Mouse (Mus musculus) heart, embryonic 14.5 days (tissue): ENCODE data around the gene Hsf2bp. TPM values are rescaled to one million over a fixed set of nuclear protein-coding genes. Genes with fewer than 3 reads are reported as not detected.

Experiments used
- ATAC-seq: fragments of 200-750 bp; cut with Nextera tagmentation; 2 replicates; pipeline ENCODE4 v1.8.0; 2017; ENCODE audit warnings: low read depth, moderate TSS enrichment; ENCODE audit not compliant: insufficient number of reproducible peaks, insufficient read depth, low FRiP score
- H3K27ac ChIP-seq, 2 experiments: fragments of 200-500 bp in 1 of 2; fragments of 300-500 bp in 1 of 2; sonication (generic) in 1 of 2; replicated peaks in 1 of 2; 2 replicates each; pipeline ENCODE4 v1.5.1; 2012 to 2014; ENCODE audit warnings: low read depth in 2 of 2, low read length in 2 of 2, control low read depth in 1 of 2, mild to moderate bottlenecking in 1 of 2, mixed read lengths in 1 of 2; ENCODE audit not compliant: control insufficient read depth in 1 of 2, insufficient read depth in 1 of 2
- H3K27me3 ChIP-seq: fragments of 300-500 bp; sonication (generic); 2 replicates; pipeline ENCODE4 v1.6.1; 2014; ENCODE audit warnings: mild to moderate bottlenecking, low read length, control low read depth; ENCODE audit not compliant: control insufficient read depth, insufficient read depth
- H3K36me3 ChIP-seq: fragments of 300-500 bp; sonication (generic); 2 replicates; pipeline ENCODE4 v1.6.1; 2014; ENCODE audit warnings: mild to moderate bottlenecking, control low read depth, low read length, mixed read lengths; ENCODE audit not compliant: control insufficient read depth, insufficient read depth
- H3K4me1 ChIP-seq, 2 experiments: fragments of 200-500 bp in 1 of 2; fragments of 300-500 bp in 1 of 2; sonication (generic) in 1 of 2; 2 replicates each; pipeline ENCODE4 v1.6.1; 2012 to 2014; ENCODE audit warnings: low read length in 2 of 2, control low read depth in 1 of 2, mixed read lengths in 1 of 2; ENCODE audit not compliant: control insufficient read depth in 2 of 2, insufficient read depth in 2 of 2
- H3K4me2 ChIP-seq: fragments of 300-500 bp; sonication (generic); 2 replicates; pipeline ENCODE4 v1.6.1; 2014; ENCODE audit warnings: mild to moderate bottlenecking, low read length
- H3K4me3 ChIP-seq, 2 experiments: fragments of 200-500 bp in 1 of 2; fragments of 300-500 bp in 1 of 2; sonication (generic) in 1 of 2; 2 replicates each; pipeline ENCODE4 v1.5.1; 2012 to 2014; ENCODE audit warnings: low read length in 2 of 2, mild to moderate bottlenecking in 2 of 2, control low read depth in 1 of 2, low read depth in 1 of 2, moderate library complexity in 1 of 2; ENCODE audit not compliant: control insufficient read depth in 1 of 2, insufficient read depth in 1 of 2
- H3K9ac ChIP-seq: fragments of 300-500 bp; sonication (generic); 2 replicates; pipeline ENCODE4 v1.6.1; 2014; ENCODE audit warnings: mild to moderate bottlenecking, low read length
- H3K9me3 ChIP-seq: fragments of 300-500 bp; sonication (generic); 2 replicates; pipeline ENCODE4 v1.6.1; 2016; ENCODE audit warnings: low read length, control low read depth; ENCODE audit not compliant: control insufficient read depth
- WGBS: fragments of 180-500 bp; shearing (Covaris S2); extraction: QIAGEN DNeasy Blood & Tissue Kit; methylation state at CpG from one replicate; pipeline ENCODE4 v1.1.7; 2014; 5-methylcytosine and 5-hydroxymethylcytosine counted together
- polyA plus RNA-seq: library from polyadenylated mRNA; unstranded; fragments of >200 nt; fragmentation: Nextera tagmentation; extraction: Ambion mirVana; gene quantifications from 2 replicates; pipeline ENCODE4 v1.2.1, GENCODE M21; 2014

Hsf2bp gene
- polyA plus RNA-seq, 1 experiment from 2014 or later, result 0.11 TPM

- no peaks in the 10 kb centered on the region for H3K36me3 ChIP-seq
- H3K27ac ChIP-seq, result no peak overlapping the region
- H3K4me1 ChIP-seq, result peaks cover 22 to 31% of the 10 kb centered on the region in 2 experiments
- no peak overlapping the region for H3K4me2 ChIP-seq
- no peak overlapping the region for H3K4me3 ChIP-seq
- peak; percentile 20 for ATAC-seq
- WGBS, result 53% methylated on average over 18 of the region's 18 CpGs
- no peak overlapping the region for H3K9ac ChIP-seq
- H3K9me3 ChIP-seq, result no peaks in the 10 kb centered on the region
- no peaks in the 10 kb centered on the region for H3K27me3 ChIP-seq
Measured at GRCm38 (mm10) chr17:31915756-31916460, 120.2 kb downstream of the Hsf2bp start.

DNA sequence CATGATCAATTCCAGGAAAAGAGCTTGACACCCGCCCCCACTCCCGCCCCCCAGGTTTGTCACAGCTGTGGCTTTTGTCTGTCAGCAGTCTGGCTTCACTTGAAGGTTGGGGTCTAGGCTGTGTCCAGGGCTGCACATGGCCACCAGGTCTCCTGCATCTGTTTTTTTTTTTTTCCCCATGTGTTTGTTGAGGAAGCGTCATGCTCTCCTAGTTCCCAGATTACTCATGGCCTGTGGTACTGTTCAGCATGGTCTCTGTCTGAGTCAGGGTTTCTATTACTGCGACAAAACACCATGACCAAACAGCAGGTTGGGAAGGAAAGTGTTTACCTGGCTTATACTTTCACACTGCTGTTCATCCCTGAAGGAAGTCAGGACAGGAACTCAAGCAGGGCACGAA lies 121.8 kb downstream of the Hsf2bp start:
- no peaks in the 10 kb centered on the region for H3K36me3 ChIP-seq
- no peak overlapping the region for H3K27ac ChIP-seq
- 83% methylated on average over 5 of the region's 5 CpGs for WGBS
- H3K27me3 ChIP-seq, result no peaks in the 10 kb centered on the region
- ATAC-seq, result no peak
- H3K4me1 ChIP-seq, result peaks cover 15 to 20% of the 10 kb centered on the region in 2 experiments
- no peak overlapping the region for H3K4me2 ChIP-seq
- no peak overlapping the region for H3K4me3 ChIP-seq
- no peaks in the 10 kb centered on the region for H3K9me3 ChIP-seq
- H3K9ac ChIP-seq, result no peak overlapping the region

- Histone ChIP-seq H3K9me3 (no peaks in the 10 kb centered on the region), H3K4me3 (no peak overlapping the region), H3K4me1 (peaks cover 15 to 20% of the 10 kb centered on the region in 2 experiments), H3K9ac (no peak overlapping the region), H3K27me3 (no peaks in the 10 kb centered on the region), H3K27ac (no peak overlapping the region), H3K36me3 (no peaks in the 10 kb centered on the region), H3K4me2 (no peak overlapping the region)
- no peak for ATAC-seq
- 62% methylated on average over 18 of the region's 18 CpGs for WGBS
Measured at GRCm38 (mm10) chr17:31912881-31913662, 123.1 kb downstream of the Hsf2bp start.

- Histone ChIP-seq H3K27ac (no peak overlapping the region), H3K9ac (no peak overlapping the region), H3K36me3 (no peaks in the 10 kb centered on the region), H3K4me2 (no peak overlapping the region), H3K9me3 (no peaks in the 10 kb centered on the region), H3K4me1 (peaks cover 15 to 20% of the 10 kb centered on the region in 2 experiments), H3K27me3 (no peaks in the 10 kb centered on the region), H3K4me3 (no peak overlapping the region)
- ATAC-seq, result no peak
- WGBS, result 82% methylated on average over 16 of the region's 16 CpGs
Measured at GRCm38 (mm10) chr17:31912387-31912786, 123.8 kb downstream of the Hsf2bp start.

DNA sequence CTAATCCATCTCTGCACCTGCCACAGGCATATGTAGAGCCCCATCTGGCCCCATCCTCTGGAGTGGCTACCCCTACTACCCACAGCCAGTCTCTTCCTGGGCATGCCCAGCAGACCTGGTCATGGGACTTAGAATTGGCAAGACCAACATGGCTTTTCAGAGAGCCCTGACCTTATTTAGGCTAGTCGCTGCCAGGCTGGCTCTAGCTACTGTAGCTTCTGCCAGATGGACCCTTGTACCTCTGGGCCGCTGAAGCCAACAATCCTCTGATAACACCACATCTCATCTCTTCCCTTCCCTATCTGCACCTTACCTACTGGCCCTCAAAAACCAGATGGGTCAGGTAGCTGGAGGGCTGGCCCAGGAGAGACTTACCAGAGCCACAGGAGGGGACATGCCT lies 127.2 kb downstream of the Hsf2bp start:
- Histone ChIP-seq H3K9me3 (no peaks in the 10 kb centered on the region), H3K27me3 (no peaks in the 10 kb centered on the region), H3K4me2 (no peak overlapping the region), H3K36me3 (no peaks in the 10 kb centered on the region), H3K4me3 (no peak overlapping the region), H3K9ac (no peak overlapping the region), H3K4me1 (peaks cover 6 to 19% of the 10 kb centered on the region in 2 experiments), H3K27ac (no peak overlapping the region)
- WGBS, result 89% methylated on average over 2 of the region's 2 CpGs
- no peak for ATAC-seq

DNA sequence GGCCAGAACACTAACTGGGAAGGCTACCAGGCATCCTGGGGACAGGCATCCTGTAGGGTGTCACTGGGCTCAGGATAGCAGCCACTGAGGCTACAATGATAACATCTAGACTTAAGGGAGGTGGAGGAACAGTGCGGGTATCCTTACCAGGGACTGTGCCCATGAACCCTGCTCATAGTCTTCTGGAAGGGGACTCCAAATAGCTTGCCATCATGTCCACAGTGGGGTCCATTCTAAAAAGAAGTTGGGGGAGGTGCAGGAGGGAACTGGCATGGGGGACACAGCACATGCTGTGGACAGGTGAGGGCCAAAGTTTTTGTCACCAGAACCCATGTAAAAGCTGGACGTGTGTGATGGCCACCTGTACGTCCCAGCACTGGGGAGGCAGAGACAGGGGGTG lies 129.7 kb downstream of the Hsf2bp start:
- no peaks in the 10 kb centered on the region for H3K36me3 ChIP-seq
- WGBS, result 90% methylated on average over 3 of the region's 3 CpGs
- no peak for ATAC-seq

DNA sequence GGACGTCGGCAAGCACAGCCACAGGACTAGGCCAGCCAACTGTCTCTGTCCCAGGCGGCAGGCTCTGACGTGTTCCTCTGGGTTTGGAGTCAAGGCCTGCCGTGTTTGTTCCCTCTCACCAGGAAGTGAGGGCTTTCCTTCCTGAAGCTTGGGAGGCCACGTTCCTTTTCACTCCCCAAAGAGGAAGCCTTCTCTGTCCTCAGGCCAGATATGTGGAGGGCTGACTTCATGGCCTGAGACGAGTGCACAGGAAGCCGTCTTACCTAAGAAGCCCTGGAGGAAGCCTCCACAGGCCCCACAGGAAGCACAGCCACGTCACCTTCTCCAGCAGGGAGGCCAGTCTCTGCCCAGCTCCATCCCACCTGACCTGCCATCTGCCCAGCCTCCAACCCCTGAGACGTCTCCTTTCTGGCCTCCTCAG lies 130.3 kb downstream of the Hsf2bp start:
- peaks cover 16 to 27% of the 10 kb centered on the region in 2 experiments for H3K4me1 ChIP-seq
- 60% methylated on average over 10 of the region's 10 CpGs for WGBS
- peak overlapping the region; percentile 75 to 78 for H3K27ac ChIP-seq
- H3K4me2 ChIP-seq, result no peak overlapping the region
- H3K9ac ChIP-seq, result no peak overlapping the region
- H3K9me3 ChIP-seq, result no peaks in the 10 kb centered on the region
- H3K36me3 ChIP-seq, result no peaks in the 10 kb centered on the region
- ATAC-seq, result peak; percentile 69
- no peaks in the 10 kb centered on the region for H3K27me3 ChIP-seq
- no peak overlapping the region for H3K4me3 ChIP-seq

More for the DNA sequence above, 129.7 kb downstream of the Hsf2bp start:
- Histone ChIP-seq H3K9me3 (no peaks in the 10 kb centered on the region), H3K27ac (peak overlapping the region; percentile 41 to 59), H3K4me2 (no peak overlapping the region), H3K4me1 (peaks cover 14 to 25% of the 10 kb centered on the region in 2 experiments), H3K4me3 (no peak overlapping the region), H3K9ac (no peak overlapping the region), H3K27me3 (no peaks in the 10 kb centered on the region)
